Mouse (Mus musculus): Measurements from ENCODE around the gene Cyp11a1. TPM values are rescaled to one million over a fixed set of nuclear protein-coding genes. Genes with fewer than 3 reads are reported as not detected.

Gene Cyp11a1
- polyA plus RNA-seq, 1 experiment from 2014 or later, result 9.3 TPM

GRCm38 (mm10) chr9:57975200-57975821, 30.9 kb upstream of the Cyp11a1 start:
- Histone ChIP-seq H3K36me3 (no peaks in the 10 kb centered on the region), H3K9me3 (no peaks in the 10 kb centered on the region), H3K27me3 (replicated peaks) (no peaks in the 10 kb centered on the region), H3K9ac (no peak overlapping the region), H3K4me3 (replicated peaks) (no peak overlapping the region), H3K27ac (peak overlapping the region; percentile 79), H3K4me1 (replicated peaks) (peaks cover 30% of the 10 kb centered on the region), H3K4me2 (replicated peaks) (no peak overlapping the region)
- WGBS, result 56% methylated on average over 5 of the region's 5 CpGs
- ATAC-seq, result peak; percentile 67

GRCm38 (mm10) chr9:57978025-57978424, 28.2 kb upstream of the Cyp11a1 start:
- no peak for ATAC-seq
- no peak overlapping the region for H3K27ac ChIP-seq
- H3K4me2 ChIP-seq (replicated peaks), result no peak overlapping the region
- 69% methylated on average over 6 of the region's 6 CpGs for WGBS
- H3K4me1 ChIP-seq (replicated peaks), result peaks cover 17% of the 10 kb centered on the region
- H3K9me3 ChIP-seq, result no peaks in the 10 kb centered on the region
- no peaks in the 10 kb centered on the region for H3K36me3 ChIP-seq
- no peak overlapping the region for H3K9ac ChIP-seq
- H3K4me3 ChIP-seq (replicated peaks), result no peak overlapping the region
- H3K27me3 ChIP-seq (replicated peaks), result no peaks in the 10 kb centered on the region

- no peaks in the 10 kb centered on the region for H3K36me3 ChIP-seq
- H3K4me1 ChIP-seq (replicated peaks), result peaks cover 9% of the 10 kb centered on the region
- no peak overlapping the region for H3K9ac ChIP-seq
- no peaks in the 10 kb centered on the region for H3K27me3 ChIP-seq (replicated peaks)
- H3K9me3 ChIP-seq, result no peaks in the 10 kb centered on the region
- no peak overlapping the region for H3K4me2 ChIP-seq (replicated peaks)
- peak; percentile 87 for ATAC-seq
- WGBS, result 32% methylated on average over 3 of the region's 3 CpGs
- no peak overlapping the region for H3K4me3 ChIP-seq (replicated peaks)
- H3K27ac ChIP-seq, result no peak overlapping the region
These were observed 27.4 kb upstream of the Cyp11a1 start for GRCm38 (mm10) chr9:57978858-57979257.

DNA sequence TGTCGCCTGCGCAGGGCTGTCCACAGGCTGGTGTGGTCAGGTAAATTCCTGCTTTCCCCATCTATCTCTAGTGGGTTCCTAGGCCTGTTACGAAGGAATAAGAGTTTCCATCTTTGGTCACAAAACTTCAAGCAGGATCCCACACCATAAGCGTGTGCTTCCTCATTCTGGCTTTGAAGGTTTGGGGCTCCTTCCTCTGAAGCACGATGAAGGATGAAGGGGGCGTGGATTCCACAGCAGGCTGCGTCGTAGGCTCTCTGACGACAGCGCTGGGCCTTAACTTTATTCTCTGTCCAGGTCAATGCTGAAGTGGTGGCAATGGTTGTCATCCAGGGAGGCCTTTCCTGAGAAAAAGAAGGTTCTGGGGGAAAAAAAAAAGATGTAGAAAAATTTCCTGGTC, 25.6 kb upstream of the Cyp11a1 start:
- Histone ChIP-seq H3K27me3 (replicated peaks) (no peaks in the 10 kb centered on the region), H3K4me1 (replicated peaks) (peaks cover 6% of the 10 kb centered on the region), H3K9me3 (no peaks in the 10 kb centered on the region), H3K4me2 (replicated peaks) (no peak overlapping the region), H3K36me3 (no peaks in the 10 kb centered on the region), H3K27ac (no peak overlapping the region), H3K4me3 (replicated peaks) (no peak overlapping the region), H3K9ac (no peak overlapping the region)
- 80% methylated on average over 10 of the region's 10 CpGs for WGBS
- no peak for ATAC-seq

DNA sequence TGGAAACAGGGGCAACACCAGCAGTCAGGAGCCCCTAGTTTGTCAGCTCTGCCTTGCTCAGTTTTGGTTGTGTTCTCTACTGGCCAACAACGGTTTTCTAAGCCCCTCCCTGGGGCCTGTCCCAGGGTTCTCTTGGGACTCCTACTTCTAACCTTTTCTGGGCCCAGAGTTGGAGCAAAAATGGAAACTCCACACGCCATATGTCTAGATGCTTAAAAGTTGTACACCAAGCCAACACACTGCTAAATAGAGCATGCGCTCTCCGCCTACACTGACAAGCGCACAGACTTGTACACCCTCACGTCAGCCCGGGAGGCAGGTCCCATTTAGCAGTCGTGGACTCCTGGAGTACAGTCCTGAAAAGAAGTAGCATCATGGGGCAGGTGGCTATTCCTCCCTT, 20.9 kb upstream of the Cyp11a1 start:
- H3K9ac ChIP-seq, result no peak overlapping the region
- no peaks in the 10 kb centered on the region for H3K9me3 ChIP-seq
- H3K4me3 ChIP-seq (replicated peaks), result no peak overlapping the region
- H3K27me3 ChIP-seq (replicated peaks), result no peaks in the 10 kb centered on the region
- no peak for ATAC-seq
- no peak overlapping the region for H3K27ac ChIP-seq
- no peaks in the 10 kb centered on the region for H3K4me1 ChIP-seq (replicated peaks)
- 92% methylated on average over 8 of the region's 8 CpGs for WGBS
- no peaks in the 10 kb centered on the region for H3K36me3 ChIP-seq
- no peak overlapping the region for H3K4me2 ChIP-seq (replicated peaks)

- no peak for ATAC-seq
- H3K4me2 ChIP-seq (replicated peaks), result no peak overlapping the region
- H3K9ac ChIP-seq, result no peak overlapping the region
- no peaks in the 10 kb centered on the region for H3K27me3 ChIP-seq (replicated peaks)
- H3K36me3 ChIP-seq, result no peaks in the 10 kb centered on the region
- H3K27ac ChIP-seq, result no peak overlapping the region
- WGBS, result 75% methylated on average over 7 of the region's 7 CpGs
- H3K9me3 ChIP-seq, result no peaks in the 10 kb centered on the region
- no peak overlapping the region for H3K4me3 ChIP-seq (replicated peaks)
- no peaks in the 10 kb centered on the region for H3K4me1 ChIP-seq (replicated peaks)
These were observed 19.9 kb upstream of the Cyp11a1 start for GRCm38 (mm10) chr9:57986293-57986692.

DNA sequence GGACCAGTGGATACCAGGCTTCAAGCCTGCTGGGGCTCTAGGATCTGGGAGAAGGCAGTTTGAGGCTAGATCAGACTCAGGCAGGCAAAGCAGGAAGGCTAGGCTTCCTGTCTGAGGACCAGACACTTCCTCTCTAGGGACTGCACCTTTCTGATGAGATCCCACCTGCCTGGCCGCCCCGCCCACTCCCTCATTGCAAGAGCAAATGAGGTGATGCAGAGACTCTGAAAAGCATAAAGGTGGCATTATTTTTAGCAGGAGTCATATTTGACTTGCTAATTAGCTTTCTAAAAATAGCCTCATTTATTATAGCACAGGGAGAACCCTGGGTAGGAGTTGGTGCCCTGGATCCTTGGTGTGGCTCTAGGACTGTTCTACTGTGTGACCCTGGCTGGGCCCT, 18.1 kb upstream of the Cyp11a1 start:
- no peak for ATAC-seq
- no peaks in the 10 kb centered on the region for H3K4me1 ChIP-seq (replicated peaks)
- no peak overlapping the region for H3K9ac ChIP-seq
- H3K4me3 ChIP-seq (replicated peaks), result no peak overlapping the region
- WGBS, result 94% methylated on average over 2 of the region's 2 CpGs
- no peaks in the 10 kb centered on the region for H3K27me3 ChIP-seq (replicated peaks)
- no peak overlapping the region for H3K4me2 ChIP-seq (replicated peaks)
- H3K27ac ChIP-seq, result no peak overlapping the region
- H3K9me3 ChIP-seq, result no peaks in the 10 kb centered on the region
- H3K36me3 ChIP-seq, result no peaks in the 10 kb centered on the region

- Histone ChIP-seq H3K4me2 (replicated peaks) (no peak overlapping the region), H3K9ac (no peak overlapping the region), H3K27me3 (replicated peaks) (no peaks in the 10 kb centered on the region), H3K36me3 (no peaks in the 10 kb centered on the region), H3K9me3 (no peaks in the 10 kb centered on the region), H3K4me3 (replicated peaks) (no peak overlapping the region), H3K27ac (no peak overlapping the region), H3K4me1 (replicated peaks) (no peaks in the 10 kb centered on the region)
- no peak for ATAC-seq
- WGBS, result 77% methylated on average over 6 of the region's 6 CpGs
These were observed 16.9 kb upstream of the Cyp11a1 start for GRCm38 (mm10) chr9:57989309-57989708.

DNA sequence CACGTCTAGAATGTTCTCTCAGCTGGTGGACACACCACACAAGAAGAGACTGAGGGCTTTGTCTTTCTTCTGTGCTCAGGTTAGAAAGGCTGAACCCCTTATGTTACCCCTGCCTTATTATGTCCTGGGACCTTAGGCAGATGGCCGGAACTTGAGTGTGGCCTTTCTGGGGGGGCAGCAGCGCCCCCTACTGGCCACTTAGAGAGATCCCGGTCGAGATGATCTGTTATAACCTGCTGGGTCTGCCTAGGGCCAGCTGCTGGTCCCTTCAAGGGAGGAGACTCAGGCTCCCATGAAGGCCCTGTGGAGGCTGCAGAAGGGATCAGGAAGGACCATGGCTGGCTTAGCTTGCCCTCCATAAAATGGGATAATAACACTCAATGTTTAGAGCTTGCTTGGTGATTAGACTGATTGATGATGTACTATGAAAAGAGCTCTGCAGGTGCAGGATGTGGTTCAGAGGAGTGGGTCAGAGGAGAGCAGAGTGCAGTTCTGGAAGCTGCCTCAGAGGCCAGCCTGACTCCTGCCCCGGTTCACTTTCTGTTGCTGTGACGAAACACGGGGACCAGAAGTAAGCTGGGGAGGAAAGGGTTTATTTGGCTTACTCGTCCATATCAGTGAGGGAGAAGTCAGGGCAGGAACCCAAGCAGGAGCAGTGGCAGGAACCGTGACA, 15.6 kb upstream of the Cyp11a1 start:
- 32% methylated on average over 10 of the region's 10 CpGs for WGBS
- H3K27me3 ChIP-seq (replicated peaks), result no peaks in the 10 kb centered on the region
- no peak overlapping the region for H3K4me3 ChIP-seq (replicated peaks)
- H3K9me3 ChIP-seq, result no peaks in the 10 kb centered on the region
- H3K9ac ChIP-seq, result no peak overlapping the region
- H3K4me1 ChIP-seq (replicated peaks), result no peaks in the 10 kb centered on the region
- H3K27ac ChIP-seq, result no peak overlapping the region
- 0 out of 2 replicates have a peak, but pooled peaks have one; percentile 46 for ATAC-seq
- H3K36me3 ChIP-seq, result no peaks in the 10 kb centered on the region
- no peak overlapping the region for H3K4me2 ChIP-seq (replicated peaks)

- no peak overlapping the region for H3K4me2 ChIP-seq (replicated peaks)
- H3K4me1 ChIP-seq (replicated peaks), result no peaks in the 10 kb centered on the region
- ATAC-seq, result no peak
- WGBS, result 88% methylated on average over 3 of the region's 3 CpGs
- no peak overlapping the region for H3K27ac ChIP-seq
- H3K9me3 ChIP-seq, result no peaks in the 10 kb centered on the region
- H3K36me3 ChIP-seq, result no peaks in the 10 kb centered on the region
- no peak overlapping the region for H3K9ac ChIP-seq
- peaks cover 6% of the 10 kb centered on the region for H3K27me3 ChIP-seq (replicated peaks)
- no peak overlapping the region for H3K4me3 ChIP-seq (replicated peaks)
These were observed 14.2 kb upstream of the Cyp11a1 start for GRCm38 (mm10) chr9:57992060-57992459.

DNA sequence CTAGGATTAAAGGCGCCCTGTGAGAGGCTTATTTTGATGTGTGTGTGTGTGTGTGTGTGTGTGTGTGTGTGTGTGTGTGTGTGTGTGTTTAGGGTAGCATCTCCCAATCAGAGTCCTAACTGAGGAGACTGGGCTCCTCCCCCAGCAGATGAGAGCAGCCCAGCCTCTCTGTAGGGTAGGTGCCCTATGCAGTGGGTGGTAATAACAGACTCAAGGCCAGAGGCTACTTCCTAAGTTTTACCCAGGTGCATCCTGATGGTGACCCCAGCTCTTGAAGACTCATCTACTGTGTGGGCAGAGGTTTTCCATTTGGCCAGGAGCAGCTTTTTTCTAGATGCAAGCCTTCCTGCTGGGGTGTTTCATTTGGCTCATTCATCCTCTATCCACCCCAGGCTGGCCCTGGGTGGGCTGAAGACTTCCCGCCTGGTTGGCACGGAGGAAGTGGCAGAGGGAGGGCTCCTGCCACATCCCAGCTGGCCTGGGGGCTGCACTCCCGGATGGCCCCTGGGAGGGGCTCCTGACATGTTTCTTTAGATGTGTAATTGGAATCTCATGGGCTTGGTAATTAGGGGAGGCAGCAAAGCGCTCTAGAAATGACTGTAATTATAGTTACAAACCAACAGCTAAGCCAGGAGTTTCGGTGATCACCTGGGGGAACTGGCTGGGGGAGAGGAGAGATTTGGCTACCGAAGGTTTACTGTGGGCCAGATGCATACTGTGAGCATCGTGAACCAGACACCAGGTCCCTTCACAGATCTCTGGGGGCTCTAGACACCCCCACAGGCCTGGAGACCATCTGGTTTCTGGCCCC, 13.2 kb upstream of the Cyp11a1 start:
- Histone ChIP-seq H3K4me1 (replicated peaks) (no peaks in the 10 kb centered on the region), H3K9me3 (no peaks in the 10 kb centered on the region), H3K4me3 (replicated peaks) (no peak overlapping the region), H3K9ac (no peak overlapping the region), H3K27ac (no peak overlapping the region), H3K27me3 (replicated peaks) (peaks cover 6% of the 10 kb centered on the region), H3K4me2 (replicated peaks) (no peak overlapping the region), H3K36me3 (no peaks in the 10 kb centered on the region)
- ATAC-seq, result no peak
- 55% methylated on average over 8 of the region's 8 CpGs for WGBS

GRCm38 (mm10) chr9:57995282-57995681, 10.9 kb upstream of the Cyp11a1 start:
- no peak overlapping the region for H3K4me3 ChIP-seq (replicated peaks)
- no peaks in the 10 kb centered on the region for H3K36me3 ChIP-seq
- H3K9ac ChIP-seq, result no peak overlapping the region
- H3K27me3 ChIP-seq (replicated peaks), result peaks cover 9% of the 10 kb centered on the region
- no peaks in the 10 kb centered on the region for H3K9me3 ChIP-seq
- no peak overlapping the region for H3K4me2 ChIP-seq (replicated peaks)
- H3K27ac ChIP-seq, result no peak overlapping the region
- H3K4me1 ChIP-seq (replicated peaks), result no peaks in the 10 kb centered on the region
- no peak for ATAC-seq
- 35% methylated on average over 4 of the region's 4 CpGs for WGBS

All from intestine, embryonic 15.5 days (tissue).